Comparison of ENCODE assay signal across 15 mouse cellular contexts in genomic region chr15:83428586-83428985, GRCm38 (mm10).
"Had no signal": no experiment of that assay in that cellular context is flagged by ENCODE, and none has a peak within 500 bp of the region (broad histone marks: within the 10 kb centered on the region; RNA-seq: fewer than 3 reads in every experiment).

No protein-coding gene starts in this region.

- H3K27ac ChIP-seq: layer of hippocampus, adult 2 months; left cerebral cortex, adult 2 months; limb, embryonic 15.5 days; midbrain, embryonic 10.5 days; neural tube, embryonic 15.5 days had no signal

- H3K36me3 ChIP-seq: limb, embryonic 15.5 days; midbrain, embryonic 10.5 days; neural tube, embryonic 15.5 days had no signal

- DNase-seq: kidney, adult 11 months; kidney, adult 9 months; kidney, postnatal 10 days; kidney, postnatal 4 days; lung, embryonic 14.5 days; lung, postnatal 14 days; midbrain, embryonic 14.5 days; right cerebral cortex, adult 18-20 months; thymus, postnatal 14 days had no signal

- H3K27me3 ChIP-seq: limb, embryonic 15.5 days; neural tube, embryonic 15.5 days had no signal

- H3K9ac ChIP-seq: limb, embryonic 15.5 days; lung, embryonic 14.5 days; neural tube, embryonic 15.5 days had no signal

- H3K4me3 ChIP-seq: layer of hippocampus, adult 2 months; left cerebral cortex, adult 2 months; limb, embryonic 15.5 days; midbrain, embryonic 10.5 days; myocyte; neural tube, embryonic 15.5 days had no signal

- H3K4me2 ChIP-seq: limb, embryonic 15.5 days; lung, embryonic 14.5 days; neural tube, embryonic 15.5 days had no signal

- H3K9me3 ChIP-seq: limb, embryonic 15.5 days; midbrain, embryonic 10.5 days; neural tube, embryonic 15.5 days had no signal
